Mouse (Mus musculus): ENCODE results near the gene Syngr4.

DNA sequence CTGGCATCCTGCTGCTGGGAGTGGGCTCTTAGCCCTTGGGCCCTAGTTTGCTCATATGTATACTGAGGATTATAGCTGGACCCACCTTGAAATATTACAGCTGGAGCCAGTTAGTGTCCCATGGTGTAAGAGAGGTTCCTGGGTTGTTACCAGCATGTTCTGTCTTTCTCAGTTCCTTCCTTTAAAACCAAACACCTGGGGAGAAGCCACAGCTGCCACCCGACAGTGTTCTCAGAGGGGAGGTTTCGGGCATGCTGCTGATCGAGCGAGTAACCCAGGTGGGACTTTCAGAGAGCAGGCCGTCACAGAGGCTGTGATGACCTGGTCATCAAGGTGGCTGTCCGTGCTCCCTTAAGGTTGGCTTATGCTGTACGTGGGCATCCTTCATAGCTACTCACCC, 19.6 kb downstream of the Syngr4 start:
- TF ChIP-seq POLR2A (IDR thresholded peaks at IDR 0.05; ENCODE audit: low read depth, low read length) (no peak), CTCF (conservative IDR thresholded peaks at IDR 0.05; ENCODE audit: insufficient read depth, insufficient read length, low read depth, low read length) (no peak)
